ENCODE assay signal across 10 mouse cellular contexts in genomic region chr8:80710670-80711400, GRCm38 (mm10). TPM values are rescaled to one million over a fixed set of nuclear protein-coding genes. Genes with fewer than 3 reads are reported as not detected.
DNase-seq lines count a peak whose midpoint lies in the region; ATAC-seq and TF ChIP-seq lines count a peak whose summit lies in the region.
"Had no signal": no experiment of that assay in that cellular context is flagged by ENCODE, and none has a peak within 500 bp of the region (broad histone marks: within the 10 kb centered on the region; RNA-seq: fewer than 3 reads in every experiment).

No protein-coding gene starts in this region.

- intact Hi-C loops in gastrocnemius, adult 2 months (cut with DNase I) = no loop called here

- 76% methylated on average over 4 of the region's 4 CpGs for WGBS in midbrain, postnatal 0 days
- 87% methylated on average over 4 of the region's 4 CpGs for WGBS in midbrain, embryonic 10.5 days
- 86% methylated on average over 4 of the region's 4 CpGs for WGBS in neural tube, embryonic 15.5 days

- no peak overlapping the region for H3K4me2 ChIP-seq in midbrain, postnatal 0 days (ENCODE audit: low read depth, low read length, poor library complexity, severe bottlenecking)
- no peak overlapping the region for H3K4me2 ChIP-seq in neural tube, embryonic 15.5 days
- H3K4me2 ChIP-seq: heart, embryonic 15.5 days had no signal

- no peak overlapping the region for H3K9ac ChIP-seq in midbrain, postnatal 0 days (replicated peaks; ENCODE audit: low read length, poor library complexity, severe bottlenecking)
- H3K9ac ChIP-seq in neural tube, embryonic 15.5 days (replicated peaks) = no peak overlapping the region
- H3K9ac ChIP-seq: heart, embryonic 15.5 days had no signal

- TF ChIP-seq CTCF in gastrocnemius, adult 2 months (IDR thresholded peaks at IDR 0.05) = peak; percentile 29; the same call in 1 of the 2 replicates
- peak; percentile 64 for TF ChIP-seq CTCF in midbrain, postnatal 0 days (IDR thresholded peaks at IDR 0.05)

- no peaks in the 10 kb centered on the region for H3K9me3 ChIP-seq in midbrain, postnatal 0 days (ENCODE audit: low read length)
- no peaks in the 10 kb centered on the region for H3K9me3 ChIP-seq in midbrain, embryonic 10.5 days (replicated peaks)
- no peaks in the 10 kb centered on the region for H3K9me3 ChIP-seq in neural tube, embryonic 15.5 days (replicated peaks)
- H3K9me3 ChIP-seq: heart, embryonic 15.5 days had no signal

- no peak for ATAC-seq in midbrain, postnatal 0 days (ENCODE audit: low FRiP score)
- no peak for ATAC-seq in neural tube, embryonic 15.5 days (ENCODE audit: low FRiP score)

- no peaks in the 10 kb centered on the region for H3K4me1 ChIP-seq in midbrain, postnatal 0 days (ENCODE audit: insufficient read depth, low read length)
- no peaks in the 10 kb centered on the region for H3K4me1 ChIP-seq in midbrain, embryonic 10.5 days
- H3K4me1 ChIP-seq in neural tube, embryonic 15.5 days = no peaks in the 10 kb centered on the region
- H3K4me1 ChIP-seq: heart, embryonic 15.5 days had no signal

- no peak overlapping the region for H3K4me3 ChIP-seq in gastrocnemius, adult 2 months
- H3K4me3 ChIP-seq in midbrain, postnatal 0 days (ENCODE audit: low read depth, low read length) = no peak overlapping the region
- no peak overlapping the region for H3K4me3 ChIP-seq in midbrain, embryonic 10.5 days
- H3K4me3 ChIP-seq in neural tube, embryonic 15.5 days (replicated peaks) = no peak overlapping the region
- H3K4me3 ChIP-seq: heart, embryonic 15.5 days had no signal

- no peak overlapping the region for H3K27ac ChIP-seq in gastrocnemius, adult 2 months
- no peak overlapping the region for H3K27ac ChIP-seq in midbrain, postnatal 0 days (ENCODE audit: low read depth, low read length)
- no peak overlapping the region for H3K27ac ChIP-seq in midbrain, embryonic 10.5 days (replicated peaks)
- no peak overlapping the region for H3K27ac ChIP-seq in neural tube, embryonic 15.5 days (replicated peaks)
- H3K27ac ChIP-seq: heart, embryonic 15.5 days; macrophage had no signal

- peaks cover 16% of the 10 kb centered on the region for H3K36me3 ChIP-seq in midbrain, postnatal 0 days (ENCODE audit: insufficient read depth, low read length)
- H3K36me3 ChIP-seq in midbrain, embryonic 10.5 days = peaks cover 100% of the 10 kb centered on the region
- H3K36me3 ChIP-seq in neural tube, embryonic 15.5 days = peaks cover 50% of the 10 kb centered on the region

- no peaks in the 10 kb centered on the region for H3K27me3 ChIP-seq in midbrain, postnatal 0 days (ENCODE audit: insufficient read depth, low read length)
- no peaks in the 10 kb centered on the region for H3K27me3 ChIP-seq in midbrain, embryonic 10.5 days (ENCODE audit: low read depth, poor library complexity, severe bottlenecking)
- no peaks in the 10 kb centered on the region for H3K27me3 ChIP-seq in neural tube, embryonic 15.5 days (replicated peaks)
- H3K27me3 ChIP-seq: heart, embryonic 15.5 days had no signal

- DNase-seq in gastrocnemius, adult 2 months = no peak
- no peak for DNase-seq in gastrocnemius, adult 18-20 months (ENCODE audit: low spot score)
- peak; percentile 53 for DNase-seq in midbrain, postnatal 0 days (ENCODE audit: low spot score)
- no peak for DNase-seq in midbrain, embryonic 10.5 days (ENCODE audit: low spot score)
- peak; percentile 31 for DNase-seq in c-Kit-positive CD71-negative TER-119-negative erythroid progenitor cells, embryonic 14.5 days (ENCODE audit: low read depth)
- peak; percentile 27 for DNase-seq in retina, postnatal 1 day
- DNase-seq in gastrocnemius, adult 8-10 months (ENCODE audit: low spot score in 2 of 2) = no peak

RNA-seq across cellular contexts. Expression of gene Smarca5, which starts 28.5 kb away (rescaled TPM):
- 10 to 100 TPM; 28.6 to 38.4 TPM for total RNA-seq in gastrocnemius, adult 2 months (2021)
- 10 to 100 TPM; 28.2 to 32.6 TPM for total RNA-seq in gastrocnemius, adult 18-20 months (2021)
- 30.5 and 36.5 TPM in 2 replicates for total RNA-seq in midbrain, postnatal 0 days (2014; rRNA removed)
- 23.8 and 28.9 TPM in 2 replicates for polyA plus RNA-seq in midbrain, postnatal 0 days (2015; fragmentation: Nextera tagmentation; extraction: Ambion mirVana)
- 112 and 113 TPM in 2 replicates for polyA plus RNA-seq in midbrain, embryonic 10.5 days (2016; fragmentation: Nextera tagmentation; extraction: Ambion mirVana)
- 10 to 100 TPM; 26.0 to 32.8 (median 29.7) TPM for total RNA-seq in gastrocnemius, adult 8-10 months (2022)
- polyA plus RNA-seq in neural tube, embryonic 15.5 days (2015; fragmentation: Nextera tagmentation; extraction: Ambion mirVana) = 39.5 and 48.8 TPM in 2 replicates

Comparison
In these comparisons a context has a peak if more than half of its experiments do, and no peak if none do; other contexts are left out.
1. DNase-seq: peak in midbrain, postnatal 0 days (single experiment), c-Kit-positive CD71-negative TER-119-negative erythroid progenitor cells, embryonic 14.5 days (single experiment) and retina, postnatal 1 day (single experiment); none in gastrocnemius, adult 2 months (single experiment), gastrocnemius, adult 18-20 months (single experiment), midbrain, embryonic 10.5 days (single experiment) and gastrocnemius, adult 8-10 months (0 of 2).